Mouse (Mus musculus) 3134 (cell line): ENCODE data around the gene Mef2c.
A peak's percentile ranks its signal among the peaks of the same experiment; 100 is the strongest.

ENCODE experiments used
- DNase-seq: peaks from one replicate; pipeline ENCODE4 v3.0.0-alpha.2; 2011; ENCODE audit warnings: low spot score; ENCODE audit not compliant: insufficient read length; ENCODE audit errors: extremely low read depth

Mef2c gene

DNA sequence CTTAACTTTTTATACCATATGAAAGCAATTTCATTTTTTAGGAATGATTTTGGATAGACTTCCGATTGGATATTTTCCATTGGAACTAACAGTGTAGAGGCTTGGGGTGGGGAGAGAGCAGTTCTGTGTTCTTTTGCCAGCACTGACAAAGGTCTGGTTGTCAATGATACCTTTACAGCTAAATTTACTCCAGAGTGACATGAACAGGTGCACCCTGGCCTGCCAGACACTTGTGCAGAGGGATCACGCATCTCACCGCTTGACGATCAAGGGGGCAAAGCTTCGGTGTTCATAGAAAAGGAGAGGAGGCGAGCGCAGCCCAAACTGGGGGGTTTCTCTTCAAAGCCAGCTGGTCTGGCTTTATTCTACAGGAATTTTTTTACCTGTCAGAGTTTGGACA lies at the start of gene Mef2c:
Gene Mef2c, plus strand, starts transcription at position 116 of the 400 bp plus-strand sequence.
- DNase-seq, result no peak

DNA sequence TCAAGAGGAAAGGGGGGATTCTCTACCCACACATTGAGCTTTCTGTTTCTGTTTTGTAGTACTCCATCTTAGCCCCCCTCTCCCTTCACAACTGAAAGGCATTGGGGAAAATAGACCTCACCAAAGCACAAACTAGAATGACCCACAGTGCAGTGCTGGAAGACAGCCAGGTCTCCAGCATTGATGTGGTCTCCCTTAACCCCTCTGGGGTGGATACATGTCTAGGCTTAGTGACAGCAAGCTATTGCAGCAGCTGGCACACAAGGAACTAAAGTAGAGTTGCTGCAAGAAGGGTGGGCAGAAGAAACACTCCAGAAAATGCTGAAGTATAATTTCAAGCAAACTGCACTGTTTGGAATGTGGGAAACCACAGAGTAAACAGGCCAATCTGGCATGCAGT lies 45.1 kb upstream of the Mef2c start:
- no peak for DNase-seq

DNA sequence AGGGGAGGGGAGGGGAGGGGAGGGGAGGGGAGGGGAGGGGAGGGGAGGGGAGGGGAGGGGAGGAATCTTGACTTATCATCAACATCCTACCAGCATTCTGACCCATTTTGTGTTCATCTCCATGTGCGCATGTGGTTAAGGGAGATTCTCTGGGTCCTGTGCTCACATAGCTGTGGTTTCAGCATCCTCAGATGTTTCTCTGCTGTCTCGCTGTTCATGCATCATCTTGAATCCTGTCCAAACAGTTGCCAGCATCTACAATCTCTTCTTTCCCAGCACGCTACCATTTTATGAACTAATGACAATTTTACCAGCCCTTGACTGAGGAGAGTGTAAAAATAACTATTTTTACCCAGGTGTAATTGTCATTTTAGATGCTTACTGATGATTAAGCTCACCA lies 44.2 kb upstream of the Mef2c start:
- no peak for DNase-seq

DNA sequence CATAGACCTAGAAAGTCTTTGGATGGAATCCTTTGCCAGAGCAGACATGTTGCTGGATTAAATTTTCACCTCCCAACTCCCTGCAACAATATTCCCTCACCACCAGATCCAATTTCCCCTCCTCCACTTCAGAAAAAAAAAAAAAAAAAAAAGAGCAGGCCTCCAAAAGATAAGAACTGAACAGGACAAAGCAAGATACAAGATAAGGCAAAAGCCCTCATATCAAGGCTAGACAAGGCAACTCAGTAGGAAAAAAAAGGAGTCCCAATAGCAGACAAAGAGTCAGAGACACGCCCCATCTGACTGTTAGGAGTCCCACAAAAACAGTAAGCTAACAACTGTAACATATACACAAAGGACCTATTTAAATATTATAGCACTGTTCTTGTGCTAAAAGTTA lies 43.2 kb upstream of the Mef2c start:
- DNase-seq, result no peak

DNA sequence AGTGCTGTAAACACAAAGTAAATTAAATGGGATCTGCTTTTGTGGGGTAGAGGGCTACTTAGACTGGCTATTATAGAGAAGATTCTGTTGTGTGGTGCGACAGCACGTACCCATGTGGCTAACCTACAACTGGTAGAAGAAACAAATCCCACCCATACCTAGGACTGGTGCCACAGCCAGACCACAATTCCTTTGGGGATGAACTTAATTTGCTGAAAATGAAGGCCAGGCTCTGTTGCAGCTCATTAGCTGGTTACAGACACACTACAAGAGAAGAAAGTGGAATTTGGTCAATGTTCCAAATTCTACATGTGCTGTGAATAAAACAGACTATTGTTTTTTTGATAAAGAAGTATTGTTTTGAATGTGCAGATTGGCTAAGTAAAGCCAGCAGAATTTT lies 42.3 kb upstream of the Mef2c start:
- no peak for DNase-seq

DNA sequence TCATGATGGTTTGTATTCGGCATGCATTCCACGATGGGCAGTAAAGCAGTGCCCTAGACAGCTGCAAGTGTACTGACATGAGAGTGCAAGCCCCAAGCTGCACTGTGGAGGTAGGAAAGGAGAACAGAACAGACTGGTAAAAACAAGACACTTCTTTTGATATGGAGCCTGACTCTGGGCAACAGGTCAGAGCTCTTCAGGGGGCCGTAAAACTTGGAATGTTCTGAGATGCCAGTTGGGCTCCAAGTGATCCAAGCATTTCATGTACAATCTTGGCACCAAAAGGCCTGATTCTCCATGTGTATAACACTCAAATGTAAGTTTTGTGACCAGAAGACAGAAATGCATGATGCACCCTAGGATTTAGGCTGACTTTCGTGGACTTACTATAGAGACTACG lies 37.1 kb upstream of the Mef2c start:
- DNase-seq, result no peak

DNA sequence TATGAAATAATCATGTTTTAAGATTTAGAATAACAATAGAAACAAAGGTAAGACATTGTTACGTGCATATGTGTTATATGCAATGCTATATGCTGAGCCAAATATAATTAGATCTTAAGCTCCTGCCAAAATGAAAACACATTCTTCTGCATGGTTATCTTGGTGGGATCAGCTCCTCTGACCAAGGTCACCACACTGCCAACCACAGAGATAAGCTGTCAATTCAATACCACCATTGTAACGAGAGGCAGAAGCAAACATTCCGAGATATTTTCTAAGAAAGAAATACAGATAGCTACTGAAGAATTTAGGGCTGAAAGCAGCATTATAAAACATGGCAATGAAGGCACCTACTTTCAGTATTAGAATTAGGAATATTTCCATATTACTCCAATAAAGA lies 35.0 kb upstream of the Mef2c start:
- DNase-seq, result no peak

DNA sequence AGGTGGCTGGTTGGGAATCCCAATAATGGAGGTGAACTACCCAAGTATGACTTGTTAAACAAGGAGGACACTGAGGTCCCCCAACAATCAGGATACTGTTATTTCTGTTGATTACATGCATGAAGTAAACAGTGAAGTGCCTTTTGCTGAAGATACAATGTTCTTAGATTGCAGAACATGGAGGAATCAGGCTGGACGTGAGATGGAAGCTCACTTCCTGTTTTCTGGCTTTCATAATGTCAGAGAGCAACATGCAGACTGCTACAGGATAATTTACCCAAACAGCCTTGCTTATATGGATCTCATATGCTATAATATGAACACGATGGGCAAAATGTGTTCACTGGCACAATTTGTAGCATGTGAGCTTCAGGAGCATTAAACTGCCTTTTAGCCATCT lies 30.1 kb upstream of the Mef2c start:
- no peak for DNase-seq

DNA sequence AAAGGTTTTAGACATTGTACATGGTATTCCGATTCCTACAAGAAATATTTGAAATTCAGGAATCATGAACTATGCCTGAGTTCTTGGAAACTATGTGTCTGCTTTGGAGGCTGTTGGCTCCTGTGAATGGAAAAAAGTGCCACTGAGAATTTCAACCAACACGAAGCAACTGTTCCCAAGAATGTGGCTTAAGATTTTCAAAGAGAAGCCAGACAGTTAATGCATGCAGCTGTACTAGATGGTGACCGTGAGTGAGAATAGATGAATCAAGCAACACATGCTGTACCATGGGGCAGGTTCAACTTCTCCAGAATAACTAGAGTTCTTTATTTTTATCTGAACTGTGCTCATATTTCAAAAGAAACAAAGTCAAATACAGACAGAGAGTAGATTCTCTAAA lies 23.4 kb upstream of the Mef2c start:
- no peak for DNase-seq

DNA sequence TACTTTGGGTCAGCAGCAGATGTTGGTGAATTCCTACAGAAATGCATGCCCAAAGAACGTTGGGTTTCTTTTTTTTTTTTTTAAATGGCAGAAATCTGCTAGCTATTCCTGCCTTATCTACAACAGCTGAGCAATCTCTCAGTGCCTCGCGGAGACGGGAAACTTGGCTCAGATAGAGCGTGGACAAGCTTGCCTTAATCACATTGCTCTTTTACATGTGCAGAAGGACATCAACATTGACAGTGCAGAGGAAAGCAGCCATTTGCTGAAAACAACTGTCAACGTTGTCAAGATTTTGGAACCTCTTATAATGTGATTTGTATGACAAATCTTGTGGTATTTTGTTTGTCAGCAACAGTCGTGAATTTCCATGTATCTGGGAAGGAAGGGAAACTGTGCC lies 22.5 kb upstream of the Mef2c start:
- no peak for DNase-seq

DNA sequence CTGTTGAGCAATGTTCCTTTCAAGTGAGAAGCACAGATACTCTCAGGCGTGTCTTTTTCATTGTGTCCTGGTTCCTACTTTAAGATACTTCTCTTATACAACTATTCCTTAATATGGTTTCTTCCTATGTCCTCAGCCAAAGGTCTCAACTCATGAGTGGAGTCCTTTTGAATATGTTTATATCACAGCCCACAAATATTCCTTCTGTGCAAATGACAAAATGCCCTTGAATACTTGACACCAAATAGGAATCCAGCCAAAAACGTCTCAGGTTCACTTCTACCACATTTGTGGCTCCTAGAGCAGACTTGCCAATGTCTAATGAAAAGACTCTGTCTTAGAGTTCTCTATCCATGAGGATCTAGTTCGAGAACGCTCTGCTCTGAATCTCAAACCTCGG lies 21.7 kb upstream of the Mef2c start:
- no peak for DNase-seq

DNA sequence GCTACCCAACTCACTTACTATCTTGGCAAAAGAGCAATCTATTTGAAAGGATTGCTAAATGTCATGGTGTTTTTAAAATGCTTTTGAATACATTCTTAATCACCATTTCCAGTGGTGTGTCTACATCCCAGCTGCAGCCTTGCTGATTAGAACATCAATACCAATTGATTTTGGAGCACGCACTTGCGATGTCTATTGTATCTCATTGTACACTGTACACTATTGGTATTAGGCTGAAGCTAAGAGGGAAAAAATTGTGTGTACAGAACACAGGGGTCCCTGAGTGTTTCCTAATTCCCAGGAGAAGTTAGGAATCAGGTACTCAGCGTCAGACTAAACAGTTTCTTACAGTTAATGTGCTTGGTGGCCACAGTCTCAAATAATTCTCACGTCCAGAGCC lies 19.6 kb upstream of the Mef2c start:
- no peak for DNase-seq

DNA sequence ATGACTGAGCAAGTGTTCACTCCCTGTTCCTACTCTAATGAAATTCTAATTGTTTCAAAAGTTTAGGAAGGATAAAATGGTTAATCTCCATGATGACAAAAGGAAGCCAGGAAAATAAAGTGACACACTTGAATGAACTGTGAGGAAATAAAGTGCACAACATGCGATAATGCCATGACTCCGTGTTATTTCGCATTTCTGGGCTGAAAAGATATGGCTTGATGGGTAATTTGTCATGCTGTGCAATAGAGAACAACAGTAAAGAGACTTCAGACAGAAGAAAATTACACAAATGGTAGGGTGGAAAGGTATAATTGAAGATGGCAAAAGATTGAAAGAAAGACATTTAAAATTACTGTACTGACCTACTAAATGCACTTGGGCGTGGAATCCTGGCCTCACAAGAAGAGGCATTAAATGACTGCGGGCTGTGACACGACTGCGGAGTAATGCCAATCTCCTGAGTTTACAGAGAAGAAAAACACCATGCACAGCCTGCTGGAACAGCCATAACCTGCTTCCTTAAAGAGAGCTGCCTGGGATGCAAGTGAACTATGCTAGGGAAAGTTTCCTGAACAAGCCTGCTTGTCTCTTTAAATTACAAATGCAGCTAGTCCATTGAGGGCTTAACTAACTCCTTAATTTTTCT lies 19.0 kb upstream of the Mef2c start:
- no peak for DNase-seq

DNA sequence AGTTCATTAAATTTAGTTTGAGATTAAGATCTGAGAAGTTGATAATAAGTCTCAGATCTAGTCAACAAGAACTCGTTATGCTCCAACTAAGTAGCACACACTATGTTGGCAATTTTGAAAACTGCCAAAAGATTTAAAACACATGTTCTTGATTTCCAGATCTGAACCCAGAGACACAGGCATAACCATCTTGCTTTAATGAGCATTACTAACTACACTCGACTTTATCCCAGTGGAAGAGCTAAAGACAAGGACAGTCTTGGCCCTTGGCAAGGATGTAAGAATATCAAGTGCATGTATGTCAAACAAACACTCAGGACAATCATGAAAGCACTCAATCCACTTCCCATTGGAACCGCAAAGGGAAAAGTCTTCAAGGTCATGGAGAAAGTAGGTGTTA lies 11.8 kb upstream of the Mef2c start:
- DNase-seq, result no peak

DNA sequence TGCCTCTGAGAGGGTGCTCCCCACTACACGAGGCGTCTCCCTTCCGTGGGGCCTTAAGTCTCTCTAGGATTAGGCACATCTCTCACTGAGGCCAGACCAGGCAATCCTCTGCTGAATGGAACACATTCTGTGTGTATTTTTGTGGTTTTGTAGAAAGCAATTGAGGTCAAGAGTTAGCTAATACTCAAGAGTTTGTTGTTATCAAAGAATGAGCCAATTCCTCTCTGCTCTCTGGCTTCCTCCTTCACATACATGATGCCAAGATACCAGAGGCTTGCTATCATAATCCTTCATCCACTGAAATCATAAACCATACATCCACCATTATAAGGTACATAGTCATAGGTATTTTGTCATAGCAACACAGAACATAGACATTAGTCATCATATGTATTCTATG lies 6.1 kb upstream of the Mef2c start:
- DNase-seq, result no peak

DNA sequence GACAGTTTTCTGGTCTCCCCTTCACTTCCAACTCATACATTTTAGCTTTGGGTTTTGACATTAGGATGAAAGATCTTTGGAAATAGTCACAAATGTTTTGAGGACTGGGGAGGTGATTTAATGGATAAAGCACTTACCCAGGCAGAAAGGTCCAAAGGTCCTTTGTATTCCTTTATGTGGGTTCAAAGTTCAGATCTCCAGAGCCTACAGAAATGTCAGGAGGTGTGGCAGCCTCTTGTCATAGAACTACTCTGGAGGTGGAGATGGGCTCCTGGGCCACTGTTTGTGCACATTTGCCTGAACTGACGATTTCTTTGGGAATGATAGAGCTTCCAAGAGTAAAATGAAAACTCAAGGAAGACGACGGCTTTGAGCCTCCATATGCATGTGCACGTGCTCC lies 4.3 kb upstream of the Mef2c start:
- no peak for DNase-seq

DNA sequence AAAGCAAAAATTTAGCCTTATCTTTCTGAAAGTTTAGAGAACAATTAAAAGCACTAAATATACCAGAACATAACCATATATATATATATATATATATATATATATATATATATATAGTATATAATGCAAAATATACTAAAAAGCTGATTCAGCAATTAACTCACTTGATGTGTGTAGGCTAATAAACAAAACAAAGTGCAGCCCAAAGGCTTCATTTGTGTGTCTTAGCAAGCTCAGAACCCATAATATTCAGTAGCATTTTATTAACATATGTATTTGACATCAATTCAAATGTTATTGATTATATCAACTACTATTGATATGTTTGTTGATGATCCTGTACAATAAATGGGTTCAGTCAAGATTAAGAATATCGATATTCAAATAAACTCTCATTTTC lies 3.9 kb downstream of the Mef2c start:
- no peak for DNase-seq

DNA sequence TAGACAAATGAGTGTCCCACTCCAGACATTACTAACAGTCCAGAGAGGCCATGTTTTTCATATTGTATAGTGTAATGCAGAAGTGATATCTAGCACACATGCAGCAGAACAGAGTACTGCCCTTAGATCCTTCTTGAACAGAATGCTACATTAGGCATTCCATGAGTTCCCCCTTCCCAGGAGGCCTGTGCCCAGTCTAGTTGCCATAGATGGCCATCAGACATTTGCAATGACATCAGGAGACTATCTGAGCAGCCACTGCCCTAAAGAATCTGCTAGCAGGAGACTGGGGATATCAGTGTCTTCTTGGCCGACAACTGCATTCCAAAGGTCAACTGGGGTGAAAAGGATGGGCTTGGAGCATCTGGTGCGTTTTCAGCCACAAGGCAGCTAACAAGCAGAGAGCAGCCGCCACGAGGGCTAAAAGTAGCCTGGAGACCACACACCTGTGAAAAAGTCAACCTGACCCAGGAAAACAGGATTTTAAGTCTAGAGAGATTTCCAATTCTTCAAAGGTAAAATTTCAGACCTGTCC lies 11.2 kb downstream of the Mef2c start:
- DNase-seq, result no peak

DNA sequence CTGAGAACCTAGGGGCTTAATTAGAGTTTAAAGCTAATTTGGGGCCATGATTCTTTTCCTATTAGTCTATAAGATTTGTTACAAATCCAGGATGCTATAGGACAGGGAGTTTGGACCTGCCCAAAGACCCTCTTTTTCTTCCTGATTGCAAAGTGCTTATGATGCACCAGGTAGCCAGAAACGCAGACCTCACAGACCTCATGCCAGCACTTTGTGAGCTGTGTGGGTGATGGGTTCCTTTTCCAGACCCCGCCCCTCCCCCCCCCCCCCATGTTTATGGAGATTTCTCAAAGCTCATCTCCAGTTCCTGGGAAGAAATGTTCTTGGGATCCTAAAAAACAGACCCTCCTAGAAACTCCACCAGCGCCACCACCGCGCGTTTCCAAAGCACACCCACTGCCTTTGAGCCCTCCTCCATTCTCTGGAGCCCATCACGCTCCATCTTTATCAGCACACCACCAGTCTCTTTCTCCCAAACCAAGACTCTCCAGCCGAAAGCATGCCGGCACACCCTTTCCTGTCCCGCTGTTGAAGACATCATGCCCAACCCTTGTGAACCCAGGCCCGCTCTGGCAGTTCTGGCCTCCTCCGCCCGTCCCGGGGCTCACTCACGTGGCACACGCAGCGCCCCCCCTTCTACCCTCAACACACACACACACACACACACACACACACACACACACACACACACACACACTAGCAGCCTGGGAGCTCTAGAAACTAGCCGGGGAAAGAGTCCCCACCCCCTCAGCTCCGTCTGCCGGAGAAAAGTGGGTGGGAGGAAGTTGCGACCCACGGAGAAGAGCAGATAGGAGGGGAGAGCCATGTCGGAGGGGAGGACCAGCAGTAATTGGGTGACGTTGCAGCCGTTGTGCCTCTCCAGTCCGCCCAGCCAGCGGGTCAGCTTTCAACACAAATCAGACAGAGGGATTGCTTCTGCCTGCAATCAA lies 14.1 kb downstream of the Mef2c start:
- DNase-seq, result no peak

DNA sequence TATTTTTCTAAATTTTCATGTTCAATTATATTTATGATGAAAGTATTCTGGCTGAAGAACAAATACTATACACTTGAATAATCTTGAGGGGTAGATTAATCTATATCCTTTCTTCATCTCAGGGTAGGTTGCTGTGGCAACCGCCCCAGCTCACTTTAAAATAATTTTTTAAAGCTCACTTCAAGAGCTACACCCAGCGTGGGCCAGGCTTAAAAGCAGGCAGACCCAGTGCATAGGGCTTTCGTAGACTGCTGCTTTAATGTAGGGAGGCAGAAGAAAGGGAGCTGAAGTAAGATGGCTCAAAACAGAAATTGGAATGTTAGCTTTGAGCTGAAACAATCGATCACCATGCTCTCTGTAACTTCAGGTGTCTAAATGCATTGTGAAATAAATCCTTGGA lies 17.0 kb downstream of the Mef2c start:
- DNase-seq, result no peak

DNA sequence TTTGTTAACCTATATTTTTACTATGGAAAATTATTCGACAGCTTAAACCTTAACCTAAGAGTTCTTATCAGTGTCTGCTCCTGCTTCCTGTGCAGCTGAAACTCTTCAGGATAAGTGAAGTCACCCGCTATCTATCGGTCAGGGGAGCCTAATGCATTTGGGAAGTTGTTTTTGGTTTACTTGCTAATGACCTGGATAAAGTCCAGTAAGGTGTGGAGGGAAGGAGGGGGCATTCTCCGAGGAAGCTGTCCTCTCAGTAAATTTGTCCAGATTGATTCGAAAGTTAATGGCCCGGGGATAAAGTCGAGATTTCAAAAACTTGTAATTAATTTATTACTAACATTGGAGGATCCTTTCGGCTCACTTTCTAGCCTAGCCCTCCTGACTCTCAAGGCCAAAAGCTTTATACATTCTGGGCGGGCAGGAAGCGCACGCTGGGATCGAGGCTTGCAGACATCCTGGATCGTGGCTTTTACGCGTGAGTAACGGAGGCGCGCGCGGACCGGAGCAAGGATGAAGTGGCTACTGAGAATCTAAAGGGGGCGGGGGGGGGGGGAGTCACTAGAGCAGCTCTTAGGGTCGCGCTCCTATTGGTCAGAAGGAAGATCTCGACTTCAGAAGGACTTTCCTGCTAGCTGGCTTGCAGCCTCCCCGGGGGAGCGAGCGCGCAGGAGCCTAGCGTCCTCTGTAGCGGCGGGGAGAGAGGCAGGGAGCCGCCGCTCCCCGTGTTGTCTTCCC lies 19.6 kb downstream of the Mef2c start:
- peak; percentile 68 for DNase-seq
